Mouse (Mus musculus) liver, embryonic 12.5 days (tissue): Measurements from ENCODE around the gene Pstk. TPM values are rescaled to one million over a fixed set of nuclear protein-coding genes. Genes with fewer than 3 reads are reported as not detected.
A peak's percentile ranks its signal among the peaks of the same experiment; 100 is the strongest.
"Not testable (repeated sequence)": the region's sequence is repeated elsewhere in the genome, so short reads cannot be mapped to it uniquely, and the experiment has no call there.

ENCODE experiments used
- ATAC-seq: fragments of 200-750 bp; cut with Nextera tagmentation; 2 replicates; pipeline ENCODE4 v1.8.0; 2017; ENCODE audit warnings: moderate number of reproducible peaks, mild to moderate bottlenecking, moderate library complexity
- H3K27ac ChIP-seq: fragments of 300-500 bp; sonication (generic); 2 replicates; pipeline ENCODE4 v1.5.1; 2016; ENCODE audit warnings: mild to moderate bottlenecking
- H3K27me3 ChIP-seq: fragments of 300-500 bp; sonication (generic); replicated peaks from 2 replicates; pipeline ENCODE4 v1.6.1; 2016; ENCODE audit warnings: mild to moderate bottlenecking, moderate library complexity
- H3K36me3 ChIP-seq: fragments of 300-500 bp; sonication (generic); 2 replicates; pipeline ENCODE4 v1.6.1; 2016; ENCODE audit warnings: mild to moderate bottlenecking, moderate library complexity
- H3K4me1 ChIP-seq: fragments of 300-500 bp; sonication (generic); 2 replicates; pipeline ENCODE4 v1.6.1; 2016
- H3K4me2 ChIP-seq: fragments of 300-500 bp; sonication (generic); 2 replicates; pipeline ENCODE4 v1.6.1; 2016; ENCODE audit warnings: mild to moderate bottlenecking, moderate library complexity
- H3K4me3 ChIP-seq: fragments of 300-500 bp; sonication (generic); 2 replicates; pipeline ENCODE4 v1.5.1; 2016; ENCODE audit warnings: mild to moderate bottlenecking, moderate library complexity
- H3K9ac ChIP-seq: fragments of 300-500 bp; sonication (generic); 2 replicates; pipeline ENCODE4 v1.6.1; 2016; ENCODE audit warnings: mild to moderate bottlenecking, moderate library complexity
- H3K9me3 ChIP-seq: fragments of 300-500 bp; sonication (generic); replicated peaks from 2 replicates; pipeline ENCODE4 v1.6.1; 2016; ENCODE audit warnings: mild to moderate bottlenecking, moderate library complexity
- WGBS: fragments of 180-500 bp; shearing (Covaris S2); methylation state at CpG from one replicate; pipeline ENCODE4 v1.1.7; 2016; ENCODE audit not compliant: insufficient replicate concordance; 5-methylcytosine and 5-hydroxymethylcytosine counted together
- polyA plus RNA-seq: library from polyadenylated mRNA; unstranded; fragments of >200 nt; fragmentation: Nextera tagmentation; extraction: Ambion mirVana; gene quantifications from 2 replicates; pipeline ENCODE4 v1.2.1, GENCODE M21; 2016

Pstk gene
- polyA plus RNA-seq, 1 experiment from 2014 or later = 32.1 TPM

DNA sequence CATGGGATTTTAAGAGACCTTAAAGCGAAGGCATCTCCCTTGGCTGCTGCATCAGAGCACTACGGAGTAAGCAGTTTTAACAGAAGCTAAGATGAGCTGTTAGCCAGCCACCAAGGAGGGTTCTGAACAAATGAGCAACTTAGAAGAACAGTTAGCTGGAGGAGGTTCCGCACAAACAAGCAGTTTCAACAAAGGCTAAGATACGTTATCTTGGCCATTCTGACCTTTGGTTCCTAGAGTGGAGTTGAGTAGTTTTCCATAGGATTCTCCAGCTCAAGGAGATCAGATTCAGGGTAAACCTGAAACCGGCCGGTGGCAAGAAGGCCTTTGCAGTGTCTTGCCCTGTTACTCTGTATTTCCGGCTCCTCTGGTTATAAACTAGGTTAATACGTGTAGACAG, 6.8 kb upstream of the Pstk start:
- Histone ChIP-seq H3K4me2 (no peak overlapping the region), H3K36me3 (peaks cover 15% of the 10 kb centered on the region), H3K9me3 (no peaks in the 10 kb centered on the region), H3K4me3 (no peak overlapping the region), H3K4me1 (peaks cover 20% of the 10 kb centered on the region), H3K9ac (0 out of 2 replicates have a peak overlapping the region, but pooled peaks have one; percentile 22), H3K27ac (0 out of 2 replicates have a peak overlapping the region, but pooled peaks have one; percentile 37), H3K27me3 (peaks cover 10% of the 10 kb centered on the region; the same call in 1 of the 2 replicates)
- no peak for ATAC-seq
- 88% methylated on average over 8 of the region's 8 CpGs for WGBS

DNA sequence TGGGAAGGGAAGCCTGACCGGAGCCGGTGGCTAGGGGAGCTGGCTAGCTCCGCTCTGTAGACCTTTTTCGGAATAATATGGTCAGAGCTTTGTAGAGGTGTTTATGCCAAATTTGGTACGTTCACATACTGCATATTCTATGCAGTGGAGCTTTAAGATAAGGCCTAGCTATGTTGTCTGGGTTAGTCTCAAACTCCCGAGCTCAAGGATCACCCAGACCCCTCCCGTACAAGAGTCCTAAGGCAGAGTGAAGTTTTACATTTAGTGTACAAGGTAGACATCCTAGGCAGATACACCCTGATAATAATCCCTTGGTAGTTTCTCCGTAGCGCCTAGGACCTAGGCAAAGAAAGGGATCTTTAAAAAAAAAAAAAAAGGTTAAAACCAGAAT, 524 bp downstream of the Pstk start:
- Histone ChIP-seq H3K4me2 (peak overlapping the region; percentile 83), H3K9me3 (no peaks in the 10 kb centered on the region), H3K9ac (peak overlapping the region; percentile 88), H3K36me3 (peaks cover 10% of the 10 kb centered on the region), H3K4me3 (peak overlapping the region; percentile 76), H3K27ac (peak overlapping the region; percentile 91), H3K4me1 (peaks cover 23% of the 10 kb centered on the region), H3K27me3 (peaks cover 10% of the 10 kb centered on the region; the same call in 1 of the 2 replicates)
- WGBS = 2% methylated on average over 9 of the region's 9 CpGs
- peak; percentile 72 for ATAC-seq

DNA sequence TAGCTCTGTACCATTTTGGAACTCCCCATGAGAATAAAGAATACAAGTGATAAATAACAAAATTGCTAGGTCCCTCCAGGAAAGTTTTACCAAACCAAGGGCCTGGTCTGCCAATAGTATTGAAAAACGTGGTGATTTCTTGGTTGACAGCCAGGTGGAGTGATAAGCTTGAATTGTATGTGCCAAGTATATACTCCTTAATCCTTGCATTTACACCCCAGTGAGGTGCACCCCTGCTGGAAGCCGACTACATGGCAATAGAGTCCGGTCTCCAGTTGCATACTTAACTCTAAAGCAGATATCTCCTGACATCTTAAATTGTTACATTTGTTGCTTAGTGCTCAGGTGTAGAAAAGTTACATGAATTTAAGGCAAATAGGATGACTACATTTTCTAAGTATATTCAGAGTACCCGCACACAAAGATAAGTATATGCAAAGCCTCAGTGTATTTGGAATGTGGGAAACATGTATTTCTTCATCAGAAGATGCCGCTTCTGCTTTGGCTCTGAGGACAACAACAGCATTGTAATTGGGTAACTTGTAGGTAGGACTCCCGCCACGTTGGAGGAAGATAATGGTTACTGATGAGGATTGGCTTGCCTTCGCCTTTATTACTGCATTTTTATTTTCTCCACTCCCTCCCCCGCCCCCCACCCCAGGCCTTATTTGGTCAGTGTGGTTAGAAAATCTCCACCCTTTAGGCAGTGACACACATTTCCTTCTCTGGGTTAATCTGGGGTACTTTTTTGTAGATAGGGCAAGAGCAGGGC, 1.1 kb downstream of the Pstk start:
- H3K4me3 ChIP-seq = peak overlapping the region; percentile 76
- no peak for ATAC-seq
- H3K4me1 ChIP-seq = peaks cover 23% of the 10 kb centered on the region
- 34% methylated on average over 9 of the region's 9 CpGs for WGBS
- peak overlapping the region; percentile 88 for H3K9ac ChIP-seq
- peak overlapping the region; percentile 91 for H3K27ac ChIP-seq
- peaks cover 10% of the 10 kb centered on the region for H3K36me3 ChIP-seq
- peaks cover 7% of the 10 kb centered on the region; the same call in 1 of the 2 replicates for H3K27me3 ChIP-seq
- H3K9me3 ChIP-seq = no peaks in the 10 kb centered on the region
- H3K4me2 ChIP-seq = peak overlapping the region; percentile 83

DNA sequence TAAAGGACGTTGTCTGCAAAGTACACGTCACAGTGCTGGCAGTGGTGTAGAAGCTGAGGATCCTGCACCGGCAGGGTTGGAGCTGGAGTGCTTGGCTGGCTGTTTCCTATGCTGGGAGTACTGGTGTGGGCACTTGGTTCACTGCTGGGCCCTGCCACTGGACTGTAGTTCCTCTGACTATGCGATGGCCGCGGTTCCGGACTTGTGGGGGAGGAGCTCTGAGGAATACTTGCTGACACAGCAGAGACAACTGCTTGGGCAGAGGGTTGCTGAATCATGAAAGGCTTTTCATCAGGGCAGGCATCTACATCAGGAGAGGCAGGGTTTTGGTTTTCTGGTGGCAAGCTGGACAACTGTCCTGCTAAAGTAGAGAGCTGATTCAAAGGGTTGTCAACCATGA, 20.8 kb downstream of the Pstk start:
- H3K9me3 ChIP-seq, H3K27ac ChIP-seq, H3K4me3 ChIP-seq, ATAC-seq, H3K4me2 ChIP-seq, H3K9ac ChIP-seq, H3K27me3 ChIP-seq, H3K4me1 ChIP-seq: not testable (repeated sequence)
- peaks cover 61% of the 10 kb centered on the region for H3K36me3 ChIP-seq
- 82% methylated on average over 7 of the region's 7 CpGs for WGBS

DNA sequence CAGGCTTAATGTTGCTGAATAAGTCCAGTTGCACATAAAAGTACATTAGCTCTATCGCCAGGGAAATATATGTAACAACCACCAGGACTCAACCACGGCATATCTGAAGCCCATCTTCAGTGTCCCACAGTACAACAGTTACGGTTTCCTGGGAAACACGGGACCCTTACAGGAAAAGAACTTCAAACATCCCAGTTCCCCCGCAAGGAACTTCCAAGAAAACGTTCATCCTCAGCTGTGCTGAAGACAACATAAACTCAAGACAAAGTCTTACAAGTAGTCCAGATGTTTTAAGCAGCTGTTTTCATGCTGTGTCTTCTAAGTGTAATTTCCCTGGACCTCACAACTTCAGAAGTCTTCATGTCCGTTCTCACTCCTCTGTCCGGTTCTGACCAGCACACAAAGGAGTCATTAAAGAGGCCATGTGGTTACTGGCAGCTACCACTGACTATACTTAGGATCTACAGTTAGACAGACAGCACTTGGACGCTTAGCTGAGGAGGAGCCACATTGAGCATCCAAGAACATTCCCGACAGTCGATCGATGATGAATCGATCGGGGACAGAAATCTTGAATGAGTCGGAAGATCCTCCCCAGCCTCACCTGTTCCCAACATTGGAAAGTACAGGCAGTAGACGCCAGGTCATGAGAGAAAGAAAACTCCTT, 38.5 kb downstream of the Pstk start:
- H3K9ac ChIP-seq = peak overlapping the region; percentile 97
- ATAC-seq = 0 out of 2 replicates have a peak, but pooled peaks have one; percentile 8
- 6% methylated on average over 16 of the region's 16 CpGs for WGBS
- no peaks in the 10 kb centered on the region for H3K9me3 ChIP-seq
- H3K27me3 ChIP-seq = no peaks in the 10 kb centered on the region
- peak overlapping the region; percentile 97 for H3K4me3 ChIP-seq
- peak overlapping the region; percentile 87 for H3K27ac ChIP-seq
- H3K4me1 ChIP-seq = peaks cover 32% of the 10 kb centered on the region
- H3K36me3 ChIP-seq = peaks cover 5% of the 10 kb centered on the region
- H3K4me2 ChIP-seq = peak overlapping the region; percentile 93

DNA sequence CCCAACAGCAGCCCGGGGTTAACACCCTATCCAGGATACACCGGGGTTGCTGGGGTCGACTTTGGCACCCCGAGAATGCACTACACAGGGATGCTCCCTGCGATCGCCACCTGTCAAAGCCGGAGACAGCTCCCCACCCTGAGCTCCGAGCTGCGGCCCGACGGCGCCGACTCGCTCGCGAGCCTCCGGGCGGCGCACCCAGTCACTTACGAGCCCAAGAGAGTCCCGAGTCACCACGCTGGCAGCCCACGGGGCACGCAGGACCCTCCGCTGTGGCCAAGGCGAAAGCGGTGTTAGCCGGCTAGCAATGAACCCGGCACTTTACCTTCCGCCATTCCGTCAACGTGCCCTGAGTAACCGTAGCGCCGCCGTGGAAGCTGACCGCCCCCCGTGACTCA, 39.0 kb downstream of the Pstk start:
- H3K9ac ChIP-seq = peak overlapping the region; percentile 97
- peak overlapping the region; percentile 93 for H3K4me2 ChIP-seq
- H3K27me3 ChIP-seq = no peaks in the 10 kb centered on the region
- no peaks in the 10 kb centered on the region for H3K9me3 ChIP-seq
- ATAC-seq = peak; percentile 74
- peak overlapping the region; percentile 87 for H3K27ac ChIP-seq
- peaks cover 5% of the 10 kb centered on the region for H3K36me3 ChIP-seq
- under 1% methylated on average over 37 of the region's 38 CpGs for WGBS
- H3K4me1 ChIP-seq = peaks cover 28% of the 10 kb centered on the region
- peak overlapping the region; percentile 97 for H3K4me3 ChIP-seq

DNA sequence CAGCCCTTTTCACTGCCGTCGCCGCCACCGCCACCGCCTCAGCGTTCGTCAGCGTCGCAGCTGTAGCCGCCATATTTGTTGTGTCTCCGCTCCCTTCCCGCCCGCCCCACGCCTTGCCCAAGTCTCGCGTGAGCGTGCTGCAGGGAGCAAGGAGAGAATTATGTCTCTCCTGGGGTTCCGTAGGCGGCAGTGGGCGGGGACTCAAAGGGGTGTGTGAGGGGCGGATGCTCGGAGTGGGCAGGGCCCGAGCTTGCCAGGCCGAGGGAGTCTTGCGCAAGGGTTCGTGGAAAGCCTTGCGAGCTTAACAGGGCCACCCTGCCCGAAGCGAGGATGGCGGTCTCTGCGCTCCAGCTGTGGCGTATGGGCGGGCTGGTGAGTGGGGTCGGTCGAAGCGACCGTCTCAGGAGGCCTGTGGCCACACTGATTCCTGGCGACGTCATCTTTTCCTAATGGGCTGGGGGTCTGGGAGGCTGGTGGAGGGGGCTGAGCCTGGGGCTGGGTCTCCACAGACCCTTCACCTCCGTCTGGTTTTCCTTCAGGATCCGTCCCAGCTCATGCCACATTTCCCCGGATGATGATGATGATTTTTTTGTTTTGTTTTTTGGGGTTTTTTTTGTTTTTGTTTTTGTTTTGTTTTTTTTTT, 39.6 kb downstream of the Pstk start, which contains the start of the genes Ikzf5 and Acadsb:
Gene Ikzf5 (minus strand): TSS at position 106 of the 643 bp plus-strand sequence.
Gene Acadsb (plus strand): TSS at position 186 of the 643 bp plus-strand sequence.
- Histone ChIP-seq H3K36me3 (peaks cover 5% of the 10 kb centered on the region), H3K9ac (peak within 1 kb of the TSS; percentile 97), H3K4me3 (peak within 1 kb of the TSS; percentile 97), H3K27ac (peak within 1 kb of the TSS; percentile 87), H3K4me1 (peaks cover 28% of the 10 kb centered on the region), H3K27me3 (no peaks in the 10 kb centered on the region), H3K4me2 (peak within 1 kb of the TSS; percentile 93), H3K9me3 (no peaks in the 10 kb centered on the region)
- peak; percentile 97 for ATAC-seq
- 3% methylated on average over 41 of the region's 42 CpGs for WGBS

DNA sequence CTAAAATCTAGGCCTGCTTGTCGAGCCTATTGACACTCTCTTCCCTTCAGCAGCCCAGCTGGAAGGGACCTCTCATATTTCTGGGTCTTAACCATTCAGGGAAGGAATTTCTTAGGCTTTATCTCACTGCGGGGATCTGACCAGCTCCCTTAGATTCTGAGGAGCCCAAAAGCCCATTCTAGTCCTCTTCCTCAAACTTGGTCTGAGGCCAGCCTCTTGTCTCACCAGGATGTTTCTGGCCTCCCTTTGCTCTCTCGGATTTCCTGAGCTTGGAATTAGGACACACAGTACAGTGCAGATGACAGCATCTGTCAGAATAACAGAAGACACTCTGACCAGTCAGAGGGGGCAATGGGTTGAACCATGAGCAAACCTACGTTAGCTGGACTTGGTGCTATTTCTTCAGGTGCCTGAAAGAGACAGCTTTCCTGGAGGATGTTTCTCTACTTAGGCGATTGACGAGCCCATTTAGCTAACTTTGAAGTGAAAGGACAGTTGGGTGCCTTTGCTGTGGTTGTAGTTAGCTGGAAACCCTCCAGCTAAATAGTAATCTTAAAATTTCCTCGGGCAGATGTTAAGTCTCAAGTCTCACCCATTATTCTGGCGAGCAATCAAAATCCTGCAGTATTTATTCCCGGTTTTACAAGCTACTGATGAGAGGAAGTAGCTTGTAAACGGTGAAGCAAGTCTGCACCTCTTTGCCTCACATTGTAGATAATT, 40.4 kb downstream of the Pstk start:
- 50% methylated on average over 10 of the region's 10 CpGs for WGBS
- Histone ChIP-seq H3K27ac (no peak overlapping the region), H3K4me3 (peak overlapping the region; percentile 97), H3K4me1 (peaks cover 28% of the 10 kb centered on the region), H3K9me3 (no peaks in the 10 kb centered on the region), H3K27me3 (no peaks in the 10 kb centered on the region), H3K36me3 (peaks cover 5% of the 10 kb centered on the region), H3K9ac (peak overlapping the region; percentile 52), H3K4me2 (peak overlapping the region; percentile 93)
- ATAC-seq = no peak

DNA sequence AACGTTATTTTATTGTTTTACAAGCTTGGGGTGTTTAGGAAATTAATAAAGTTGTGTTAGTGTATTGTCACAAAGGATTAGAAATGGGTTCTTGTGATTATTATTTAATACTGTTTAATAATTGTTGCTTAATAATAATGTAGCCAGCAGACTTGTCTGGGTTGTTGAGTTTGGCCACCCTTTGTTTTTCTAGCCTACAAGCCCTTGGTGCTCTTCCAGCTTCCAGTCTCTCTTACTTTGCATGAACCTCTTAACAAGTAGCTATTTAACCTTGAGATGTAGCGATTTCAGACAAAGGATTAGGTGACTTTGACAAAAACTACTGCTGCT, 41.0 kb downstream of the Pstk start:
- no peak overlapping the region for H3K27ac ChIP-seq
- peaks cover 4% of the 10 kb centered on the region for H3K36me3 ChIP-seq
- 62% methylated on average over 2 of the region's 2 CpGs for WGBS
- H3K4me3 ChIP-seq = peak overlapping the region; percentile 97; the same call in 1 of the 2 replicates
- H3K4me1 ChIP-seq = peaks cover 28% of the 10 kb centered on the region
- no peak overlapping the region for H3K9ac ChIP-seq
- H3K27me3 ChIP-seq = no peaks in the 10 kb centered on the region
- peak overlapping the region; percentile 93; the same call in 1 of the 2 replicates for H3K4me2 ChIP-seq
- no peaks in the 10 kb centered on the region for H3K9me3 ChIP-seq
- ATAC-seq = no peak

DNA sequence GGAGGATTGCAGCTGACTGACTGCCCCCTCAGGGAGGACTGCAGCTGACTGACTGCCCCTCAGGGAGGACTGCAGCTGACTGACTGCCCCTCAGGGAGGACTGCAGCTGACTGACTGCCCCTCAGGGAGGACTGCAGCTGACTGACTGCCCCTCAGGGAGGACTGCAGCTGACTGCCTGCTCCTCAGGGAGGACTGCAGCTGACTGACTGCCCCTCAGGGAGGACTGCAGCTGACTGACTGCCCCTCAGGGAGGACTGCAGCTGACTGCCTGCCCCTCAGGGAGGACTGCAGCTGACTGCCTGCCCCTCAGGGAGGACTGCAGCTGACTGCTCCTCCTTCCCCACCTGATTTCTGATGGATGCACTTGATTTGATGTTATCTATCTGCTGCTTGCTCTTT, 45.8 kb downstream of the Pstk start:
- H3K27me3 ChIP-seq, H3K4me3 ChIP-seq, H3K9me3 ChIP-seq, ATAC-seq, H3K4me2 ChIP-seq, H3K36me3 ChIP-seq, H3K9ac ChIP-seq, H3K4me1 ChIP-seq, H3K27ac ChIP-seq: not testable (repeated sequence)

DNA sequence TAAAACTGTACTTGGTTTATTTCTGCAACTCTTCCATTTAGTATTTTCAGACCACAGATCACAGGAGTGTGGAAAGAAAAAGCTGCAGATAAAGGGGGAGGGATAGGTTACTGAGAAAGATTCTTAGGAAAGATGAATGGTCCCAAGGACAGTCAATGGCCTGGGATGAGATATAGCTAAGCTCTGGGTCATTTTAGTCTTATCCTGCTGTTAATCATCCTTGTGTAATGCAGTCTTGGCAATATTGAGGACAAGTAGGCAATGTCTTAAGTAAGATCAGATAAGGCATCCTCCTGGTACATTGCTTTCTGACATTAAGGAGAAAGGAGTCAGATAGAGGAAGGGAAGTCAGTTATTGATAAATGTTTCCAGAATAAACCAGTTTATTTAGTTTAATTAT, 46.7 kb downstream of the Pstk start:
- H3K27me3 ChIP-seq = no peaks in the 10 kb centered on the region
- H3K4me3 ChIP-seq = no peak overlapping the region
- peaks cover 3% of the 10 kb centered on the region; the same call in 1 of the 2 replicates for H3K4me1 ChIP-seq
- no peak overlapping the region for H3K27ac ChIP-seq
- H3K36me3 ChIP-seq = no peaks in the 10 kb centered on the region
- H3K4me2 ChIP-seq = no peak overlapping the region
- H3K9ac ChIP-seq = no peak overlapping the region
- ATAC-seq = no peak
- no peaks in the 10 kb centered on the region for H3K9me3 ChIP-seq
